Mouse (Mus musculus) layer of hippocampus, adult 9-11 months (tissue): ENCODE data around the gene Gdf2.
A peak's percentile ranks its signal among the peaks of the same experiment; 100 is the strongest.

ENCODE experiments used
- DNase-seq: peaks from one replicate; pipeline ENCODE4 v3.0.0; 2022

Gene Gdf2

DNA sequence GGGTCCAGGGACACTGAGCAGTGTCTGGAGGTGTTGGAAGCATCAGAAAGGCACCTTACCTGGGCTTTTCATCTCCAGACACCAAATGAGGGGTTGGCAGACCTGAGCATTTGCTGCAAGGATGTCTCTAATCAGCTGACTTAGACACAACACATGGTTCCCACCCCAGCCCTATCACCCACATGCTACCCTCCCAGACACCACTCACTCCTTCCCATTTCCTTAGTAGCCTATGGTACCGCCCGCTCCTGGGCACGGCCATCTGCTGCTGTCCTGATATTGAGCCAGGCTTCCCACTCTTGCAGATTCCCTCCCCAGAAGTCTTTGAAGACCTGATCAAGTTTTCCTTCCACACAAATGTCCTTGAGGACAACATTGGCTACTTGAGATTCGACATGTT lies 17.3 kb downstream of the Gdf2 start:
- no peak for DNase-seq

DNA sequence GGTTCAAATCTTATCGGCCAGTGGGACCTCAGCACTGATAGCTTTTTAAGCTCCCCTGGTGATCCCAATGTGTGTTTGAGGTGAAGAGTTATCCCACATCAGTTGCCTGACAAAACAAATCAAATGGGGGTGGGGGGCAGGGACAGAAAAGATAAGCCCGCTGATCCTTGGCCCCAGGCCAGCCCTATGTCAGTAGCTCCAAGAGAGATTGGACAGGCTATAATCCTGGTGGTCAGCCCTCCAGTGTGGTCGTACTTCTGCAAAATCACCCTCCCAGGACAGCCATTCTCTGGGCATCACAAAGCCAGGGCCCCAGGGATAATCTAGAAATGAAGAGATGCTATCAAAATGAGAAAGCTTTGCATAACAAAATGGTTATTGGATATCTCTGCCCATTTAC lies 18.0 kb downstream of the Gdf2 start:
- no peak for DNase-seq

DNA sequence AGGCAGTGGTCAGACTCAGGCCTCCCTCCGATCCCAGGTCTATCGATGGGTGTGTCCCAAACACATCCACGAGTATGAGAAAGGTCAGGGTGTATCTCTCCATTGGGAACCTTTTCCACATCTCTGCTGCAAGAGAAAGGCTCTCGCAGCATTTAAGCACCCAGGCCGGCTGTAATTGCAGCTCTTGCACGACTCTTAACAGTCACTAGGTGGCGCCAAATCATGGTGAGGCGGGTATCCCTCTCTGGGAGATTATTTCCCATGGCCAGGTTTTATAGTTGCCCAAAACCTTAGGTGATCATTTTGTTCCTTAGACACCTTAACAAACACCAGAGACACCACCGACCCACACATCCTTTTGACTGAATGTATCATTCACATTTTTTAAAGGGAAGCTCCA lies 18.5 kb downstream of the Gdf2 start:
- no peak for DNase-seq

DNA sequence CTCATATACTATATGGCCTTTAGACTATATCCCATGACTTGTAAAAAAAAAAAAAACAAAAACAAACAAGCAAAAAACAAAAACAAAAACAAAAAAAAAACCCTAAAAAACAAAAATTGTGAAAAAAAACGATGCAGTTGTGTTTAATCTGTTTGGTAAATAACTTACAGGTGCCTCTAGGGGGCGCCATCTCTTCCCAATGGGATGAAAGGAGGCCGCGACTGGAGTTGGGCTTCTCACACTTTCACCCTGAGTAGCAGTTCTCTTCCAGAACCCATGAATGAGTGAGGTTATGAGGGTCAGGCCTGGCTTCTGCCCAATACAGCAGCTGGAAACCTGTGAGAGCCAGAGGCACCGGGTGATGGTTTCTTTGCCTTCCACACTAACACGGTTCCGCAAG lies 24.8 kb downstream of the Gdf2 start:
- no peak for DNase-seq

DNA sequence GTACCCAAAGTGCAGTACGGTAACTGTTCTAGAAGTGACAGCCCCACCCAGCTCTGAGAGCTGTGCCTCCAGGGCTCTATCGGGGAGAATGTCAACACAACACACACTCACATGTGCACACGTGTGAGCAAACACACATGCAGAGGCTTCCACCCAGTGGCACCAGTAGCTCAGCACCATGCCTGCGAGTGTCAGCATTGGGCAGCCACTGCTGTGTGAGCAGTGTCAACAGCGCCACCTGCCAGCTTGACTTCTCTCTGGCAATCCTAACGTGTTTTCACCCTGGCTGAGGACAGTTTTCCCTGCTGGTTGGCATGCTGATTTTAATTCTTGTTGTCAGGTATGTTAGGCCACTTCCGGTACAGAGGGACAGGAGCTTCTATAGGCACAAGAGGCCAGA lies 31.8 kb downstream of the Gdf2 start:
- DNase-seq = no peak

DNA sequence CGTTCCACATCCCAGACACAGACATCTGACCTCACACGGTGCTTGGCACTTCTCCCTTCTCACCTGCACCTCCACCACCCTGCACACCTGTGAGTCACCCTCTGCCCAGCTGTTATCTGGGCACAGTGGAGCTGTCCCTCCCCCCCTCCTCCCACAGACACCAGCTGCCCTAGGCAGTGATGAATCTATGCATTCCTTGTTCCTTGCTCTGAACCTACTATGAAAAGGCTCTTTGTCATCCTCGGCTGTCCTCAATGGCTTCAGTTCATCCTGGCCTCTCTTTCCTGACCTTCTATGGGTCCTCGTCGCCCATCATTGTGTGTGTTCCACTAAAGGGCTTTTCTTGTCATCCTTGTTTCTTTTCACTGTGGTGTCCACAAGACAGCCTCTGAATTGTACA lies 33.9 kb downstream of the Gdf2 start:
- peak; percentile 62 for DNase-seq

DNA sequence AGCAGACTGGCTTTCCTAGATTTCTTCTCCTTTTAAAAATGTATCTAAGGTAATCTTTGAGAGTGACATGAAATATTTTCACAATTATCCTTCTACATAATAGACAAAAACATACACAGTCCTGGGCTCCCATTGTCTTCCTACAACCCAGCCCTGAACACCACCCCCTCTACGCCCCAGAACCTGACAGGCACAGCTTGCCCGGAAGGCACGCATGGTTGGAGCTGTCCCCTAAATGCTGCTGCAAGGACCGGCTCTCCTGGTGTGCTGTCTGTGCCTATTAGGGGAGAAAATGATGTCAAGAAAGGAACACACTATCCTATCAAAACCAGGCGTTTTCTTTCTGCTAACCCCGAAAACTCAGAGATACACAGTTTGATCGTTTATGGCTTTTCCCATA lies 36.9 kb downstream of the Gdf2 start:
- no peak for DNase-seq

DNA sequence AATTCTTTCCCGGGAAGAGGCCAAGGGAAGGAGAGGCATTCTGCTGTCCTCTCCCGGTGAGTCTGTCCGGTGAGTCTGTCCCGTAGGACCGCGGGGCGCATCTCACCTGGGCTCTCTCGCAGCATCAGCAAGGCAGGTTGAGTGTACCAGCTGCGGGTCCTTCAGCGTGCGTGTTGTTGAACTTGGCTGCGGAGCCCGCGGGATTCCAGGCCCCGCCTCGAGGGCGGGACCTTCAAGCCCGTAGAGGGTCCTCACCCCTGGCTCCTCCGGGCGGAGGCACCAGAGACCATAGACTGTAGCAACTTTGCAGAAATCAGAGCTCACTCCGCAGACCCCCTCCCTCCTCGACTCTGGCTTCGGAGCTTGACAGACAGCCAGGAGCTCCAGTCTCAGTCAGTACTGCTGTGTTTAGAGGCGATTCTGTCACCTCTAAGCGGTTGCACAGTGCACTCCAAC lies 37.8 kb downstream of the Gdf2 start, which contains the start of gene Zfp488:
Gene Zfp488, minus strand, starts transcription at position 161 of the 456 bp plus-strand sequence.
- DNase-seq = no peak

DNA sequence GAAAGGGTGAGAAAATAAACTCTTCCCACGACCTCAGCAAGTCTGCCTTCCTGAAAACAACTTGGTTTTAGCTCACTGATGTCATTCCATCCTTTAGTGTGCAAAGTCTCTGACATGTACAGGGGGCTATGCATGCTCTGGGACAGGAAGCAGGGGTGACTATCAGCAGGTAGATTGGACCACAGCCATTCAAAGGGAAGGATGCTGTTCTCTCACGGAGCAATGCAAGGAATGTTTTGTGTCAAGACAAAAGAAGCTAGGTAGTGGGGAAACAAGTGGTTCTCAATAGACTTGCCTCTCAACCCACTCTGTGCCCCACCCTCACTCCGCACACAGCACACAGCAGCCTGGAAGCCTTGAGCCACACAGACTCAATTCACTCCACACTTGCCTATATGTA lies 48.4 kb downstream of the Gdf2 start:
- no peak for DNase-seq

DNA sequence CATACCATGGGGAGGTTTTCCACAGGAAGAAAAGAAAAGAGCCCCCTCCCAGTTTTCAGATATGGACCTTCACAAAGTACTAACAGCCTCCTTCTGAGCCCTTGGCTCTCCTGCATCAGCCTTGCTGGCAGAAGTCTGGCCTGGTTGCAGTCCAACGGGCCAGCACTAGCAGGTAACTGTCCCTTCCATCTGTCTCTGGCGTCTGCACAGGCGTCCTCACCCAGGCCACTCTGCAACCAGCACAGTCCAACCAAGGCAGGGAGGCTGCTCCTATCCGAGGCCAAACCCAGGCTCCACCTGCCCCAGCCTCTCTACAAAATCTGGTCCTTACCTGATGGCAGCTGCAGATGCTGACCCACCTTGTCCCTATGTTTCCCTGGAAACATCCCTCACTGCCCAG lies 51.1 kb downstream of the Gdf2 start:
- DNase-seq = no peak

DNA sequence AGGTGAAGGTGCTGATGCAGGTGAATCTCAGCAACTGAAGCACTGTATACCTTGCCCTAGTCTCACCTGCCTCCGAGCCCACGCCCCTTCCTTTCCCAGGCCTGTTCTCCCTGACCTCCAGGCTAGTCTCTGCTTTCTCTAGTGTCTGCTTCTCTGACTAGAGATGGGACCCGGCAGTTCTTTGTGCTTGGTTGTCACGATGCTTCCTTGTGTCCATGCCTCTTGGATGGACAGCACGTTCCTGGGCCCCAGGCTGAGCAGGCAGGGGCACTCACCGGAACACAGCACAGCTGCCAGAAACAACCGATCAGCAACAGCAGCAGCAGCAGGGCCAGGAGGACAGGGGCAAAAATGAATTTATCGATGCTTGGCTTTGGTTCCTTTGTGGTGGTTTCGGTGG lies 52.2 kb downstream of the Gdf2 start:
- DNase-seq = no peak

DNA sequence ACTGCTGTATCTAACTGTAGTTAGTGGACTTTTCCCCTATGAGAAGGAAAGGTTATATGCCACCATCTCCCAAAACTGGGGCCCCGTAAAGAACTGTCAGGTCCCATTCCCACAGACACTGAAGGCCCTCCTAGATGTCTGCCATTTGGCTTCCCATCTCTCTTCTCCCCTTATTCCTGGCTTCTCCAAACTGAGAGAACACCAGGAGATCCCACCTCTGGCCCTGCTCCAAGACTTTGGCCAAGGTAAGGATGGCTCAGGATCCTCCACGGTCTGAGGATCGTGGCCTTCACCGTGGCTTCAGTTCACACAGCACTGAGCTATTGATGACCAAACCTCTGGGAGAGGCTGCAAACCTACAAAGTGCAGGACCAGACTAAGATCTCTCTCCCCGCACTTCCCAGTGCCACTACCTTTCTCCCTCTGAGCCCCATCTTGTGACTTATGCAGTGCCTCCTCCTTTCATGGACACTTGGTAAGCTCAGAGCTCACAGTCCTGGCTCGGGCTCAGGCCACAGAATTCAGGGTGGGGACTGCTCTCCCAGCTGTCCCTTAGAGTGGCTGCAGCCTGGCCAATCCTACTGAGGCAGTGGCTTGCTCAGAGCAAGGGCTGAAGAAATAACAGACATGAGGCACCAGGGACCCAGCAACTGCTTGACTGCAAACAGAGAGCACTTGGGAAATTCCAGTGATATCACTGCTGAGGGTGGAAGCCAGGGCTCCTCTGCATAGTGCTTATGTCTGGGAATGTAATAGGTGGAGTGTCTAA lies 52.9 kb downstream of the Gdf2 start:
- DNase-seq = no peak
